ENCODE assay signal across 28 mouse cellular contexts in the genomic region with DNA sequence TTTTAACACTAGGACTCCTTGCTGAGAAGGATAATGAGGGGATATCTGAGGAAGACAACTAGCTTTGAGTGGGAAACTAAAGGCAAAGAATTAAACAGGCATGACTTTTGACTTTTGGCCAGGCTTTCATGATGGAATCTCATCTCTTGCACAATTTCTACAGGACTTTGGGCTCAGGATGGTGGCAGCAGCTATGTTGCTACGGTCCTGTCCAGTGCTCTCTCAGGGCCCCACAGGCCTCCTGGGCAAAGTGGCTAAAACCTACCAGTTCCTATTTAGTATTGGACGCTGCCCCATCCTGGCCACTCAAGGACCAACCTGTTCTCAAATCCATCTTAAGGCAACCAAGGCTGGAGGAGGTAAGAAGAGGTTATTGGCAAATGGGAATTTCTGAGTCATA. TPM values are rescaled to one million over a fixed set of nuclear protein-coding genes. Genes with fewer than 3 reads are reported as not detected.
A peak's percentile ranks its signal among the peaks of the same experiment; 100 is the strongest.
DNase-seq lines count a peak whose midpoint lies in the region; ATAC-seq and TF ChIP-seq lines count a peak whose summit lies in the region.
"Had no signal": no experiment of that assay in that cellular context is flagged by ENCODE, and none has a peak within 500 bp of the region (broad histone marks: within the 10 kb centered on the region; RNA-seq: fewer than 3 reads in every experiment).

No protein-coding gene starts in this region.

- H3K9ac ChIP-seq in kidney, embryonic 15.5 days: no peak overlapping the region
- no peak overlapping the region for H3K9ac ChIP-seq in liver, embryonic 11.5 days (ENCODE audit: low read depth, low read length)
- peak overlapping the region; percentile 68 for H3K9ac ChIP-seq in liver, embryonic 16.5 days (ENCODE audit: low read depth, low read length)
- H3K9ac ChIP-seq: embryonic facial prominence, embryonic 15.5 days; forebrain, embryonic 15.5 days; heart, embryonic 12.5 days; limb, embryonic 15.5 days had no signal

- H3K27ac ChIP-seq in kidney, adult 2 months (ENCODE audit: insufficient read depth, low read depth, low read length): no peak overlapping the region
- no peak overlapping the region for H3K27ac ChIP-seq in kidney, embryonic 15.5 days
- no peak overlapping the region for H3K27ac ChIP-seq in liver, embryonic 11.5 days (ENCODE audit: low read depth, low read length)
- peak overlapping the region; percentile 81 for H3K27ac ChIP-seq in liver, embryonic 16.5 days (ENCODE audit: low read length)
- H3K27ac ChIP-seq: embryonic facial prominence, embryonic 10.5 days; embryonic facial prominence, embryonic 15.5 days; forebrain, embryonic 15.5 days; hindbrain, embryonic 10.5 days; limb, embryonic 10.5 days; limb, embryonic 15.5 days had no signal

- ATAC-seq in kidney, embryonic 15.5 days (replicated peaks; ENCODE audit: low FRiP score): no peak
- ATAC-seq in liver, embryonic 11.5 days (replicated peaks; ENCODE audit: low FRiP score): no peak
- no peak for ATAC-seq in liver, embryonic 16.5 days (ENCODE audit: low read depth)
- ATAC-seq: forebrain, embryonic 15.5 days; hindbrain, embryonic 16.5 days; midbrain, embryonic 16.5 days; Patski had no signal

- DNase-seq in adrenal gland, postnatal 10 days: peak; percentile 2
- DNase-seq in adrenal gland, postnatal 14 days: no peak
- peak; percentile 23 for DNase-seq in kidney, adult 2 months
- DNase-seq in liver, embryonic 11.5 days (ENCODE audit: low spot score): no peak
- no peak for DNase-seq in right cerebral cortex, adult 18-20 months
- DNase-seq: cerebellum, adult 2 months; cerebellum, postnatal 14 days; gastrocnemius, postnatal 25 days; heart, adult 11 months; heart, postnatal 14 days; layer of hippocampus, postnatal 36 days; lung, postnatal 36 days; right cerebral cortex, postnatal 4 days; thymus, postnatal 4 days had no signal

- no peaks in the 10 kb centered on the region for H3K9me3 ChIP-seq in kidney, embryonic 15.5 days (replicated peaks)
- H3K9me3 ChIP-seq in liver, embryonic 11.5 days (ENCODE audit: control insufficient read depth, low read length): no peaks in the 10 kb centered on the region
- H3K9me3 ChIP-seq in liver, embryonic 16.5 days (replicated peaks; ENCODE audit: control insufficient read depth, low read length): no peaks in the 10 kb centered on the region
- H3K9me3 ChIP-seq: embryonic facial prominence, embryonic 10.5 days; embryonic facial prominence, embryonic 15.5 days; forebrain, embryonic 15.5 days; G1E; heart, embryonic 12.5 days; hindbrain, embryonic 10.5 days; limb, embryonic 10.5 days; limb, embryonic 15.5 days had no signal

- TF ChIP-seq CTCF in kidney, adult 2 months (conservative IDR thresholded peaks at IDR 0.05; ENCODE audit: insufficient read depth, insufficient read length, low read depth, low read length): no peak

- 70% methylated on average over 2 of the region's 2 CpGs for WGBS in kidney, adult 2 months
- 92% methylated on average over 2 of the region's 2 CpGs for WGBS in kidney, embryonic 15.5 days
- WGBS in liver, embryonic 11.5 days: 74% methylated on average over 2 of the region's 2 CpGs
- WGBS in liver, embryonic 16.5 days (ENCODE audit: insufficient replicate concordance): 70% methylated on average over 2 of the region's 2 CpGs

- no peak overlapping the region for H3K4me3 ChIP-seq in kidney, adult 2 months (ENCODE audit: insufficient read depth, low read depth, low read length)
- H3K4me3 ChIP-seq in kidney, embryonic 15.5 days (replicated peaks): no peak overlapping the region
- no peak overlapping the region for H3K4me3 ChIP-seq in liver, embryonic 11.5 days (ENCODE audit: low read depth, low read length)
- peak overlapping the region; percentile 49 for H3K4me3 ChIP-seq in liver, embryonic 16.5 days (ENCODE audit: low read depth, low read length)
- H3K4me3 ChIP-seq: embryonic facial prominence, embryonic 10.5 days; embryonic facial prominence, embryonic 15.5 days; forebrain, embryonic 15.5 days; heart, embryonic 12.5 days; hindbrain, embryonic 10.5 days; limb, embryonic 10.5 days; limb, embryonic 15.5 days had no signal

- H3K4me1 ChIP-seq in kidney, adult 2 months (ENCODE audit: control insufficient read depth, insufficient read depth, low read length): no peaks in the 10 kb centered on the region
- no peaks in the 10 kb centered on the region for H3K4me1 ChIP-seq in kidney, embryonic 15.5 days
- H3K4me1 ChIP-seq in liver, embryonic 11.5 days (replicated peaks; ENCODE audit: control insufficient read depth, insufficient read depth, low read length): no peaks in the 10 kb centered on the region; the same call in 1 of the 2 replicates
- H3K4me1 ChIP-seq in liver, embryonic 16.5 days (ENCODE audit: control insufficient read depth, low read depth, low read length): peaks cover 13% of the 10 kb centered on the region
- H3K4me1 ChIP-seq: embryonic facial prominence, embryonic 10.5 days; embryonic facial prominence, embryonic 15.5 days; forebrain, embryonic 15.5 days; heart, embryonic 12.5 days; hindbrain, embryonic 10.5 days; limb, embryonic 10.5 days; limb, embryonic 15.5 days had no signal

- no peaks in the 10 kb centered on the region for H3K36me3 ChIP-seq in kidney, adult 2 months (ENCODE audit: control insufficient read depth, insufficient read depth, low read length)
- H3K36me3 ChIP-seq in kidney, embryonic 15.5 days: peaks cover 16% of the 10 kb centered on the region
- H3K36me3 ChIP-seq in liver, embryonic 11.5 days (ENCODE audit: control insufficient read depth, insufficient read depth, low read length): 0 out of 2 replicates have a peak, but pooled peaks cover 2% of the 10 kb centered on the region
- peaks cover 18% of the 10 kb centered on the region for H3K36me3 ChIP-seq in liver, embryonic 16.5 days (ENCODE audit: control insufficient read depth, insufficient read depth)
- H3K36me3 ChIP-seq: embryonic facial prominence, embryonic 15.5 days; limb, embryonic 15.5 days had no signal

- no peak overlapping the region for H3K4me2 ChIP-seq in kidney, embryonic 15.5 days
- peak overlapping the region; percentile 29; the same call in 1 of the 2 replicates for H3K4me2 ChIP-seq in liver, embryonic 11.5 days
- peak overlapping the region; percentile 64 for H3K4me2 ChIP-seq in liver, embryonic 16.5 days (ENCODE audit: low read depth, low read length)
- H3K4me2 ChIP-seq: embryonic facial prominence, embryonic 15.5 days; forebrain, embryonic 15.5 days; heart, embryonic 12.5 days; limb, embryonic 15.5 days; midbrain, embryonic 11.5 days had no signal

- H3K27me3 ChIP-seq in kidney, adult 2 months (replicated peaks; ENCODE audit: control insufficient read depth, insufficient read depth, low read length): no peaks in the 10 kb centered on the region
- H3K27me3 ChIP-seq in kidney, embryonic 15.5 days: peaks cover 24% of the 10 kb centered on the region
- H3K27me3 ChIP-seq in liver, embryonic 11.5 days (replicated peaks; ENCODE audit: control insufficient read depth, insufficient read depth, low read length): no peaks in the 10 kb centered on the region; the same call in 1 of the 2 replicates
- no peaks in the 10 kb centered on the region for H3K27me3 ChIP-seq in liver, embryonic 16.5 days (ENCODE audit: control insufficient read depth, insufficient read depth, low read depth, low read length)
- H3K27me3 ChIP-seq: forebrain, embryonic 15.5 days; heart, embryonic 12.5 days had no signal

- TF ChIP-seq POLR2A in kidney, adult 2 months (IDR thresholded peaks at IDR 0.05; ENCODE audit: low read depth, low read length): no peak

RNA-seq across cellular contexts. Expression of gene Alas2, which starts 4.8 kb away (rescaled TPM):
- 10 to 100 TPM; 65.6 to 83.7 TPM for total RNA-seq in adrenal gland, postnatal 10 days (2021)
- 152 and 203 TPM in 2 replicates for total RNA-seq in adrenal gland, postnatal 14 days (2021)
- polyA plus RNA-seq in kidney, adult 2 months (2012; rRNA removed): 20.2 and 24.9 TPM in 2 replicates
- 70.4 and 86.5 TPM in 2 replicates for polyA plus RNA-seq in kidney, embryonic 15.5 days (2015; fragmentation: Nextera tagmentation; extraction: Ambion mirVana)
- 170 and 201 TPM in 2 replicates for polyA plus RNA-seq in liver, embryonic 11.5 days (2014; fragmentation: Nextera tagmentation; extraction: Ambion mirVana)
- 1,397 and 1,519 TPM in 2 replicates for polyA plus RNA-seq in liver, embryonic 16.5 days (2015; fragmentation: Nextera tagmentation; extraction: Ambion mirVana)

RNA-seq across cellular contexts. Expression of gene Pfkfb1, which starts 36.0 kb away (rescaled TPM):
- total RNA-seq in adrenal gland, postnatal 10 days (2021): 10 to 100 TPM; 25.7 to 26.4 TPM
- 30.5 and 42.7 TPM in 2 replicates for total RNA-seq in adrenal gland, postnatal 14 days (2021)
- polyA plus RNA-seq in kidney, adult 2 months (2012; rRNA removed): 5.5 and 5.8 TPM in 2 replicates
- 5.4 and 5.5 TPM in 2 replicates for polyA plus RNA-seq in kidney, embryonic 15.5 days (2015; fragmentation: Nextera tagmentation; extraction: Ambion mirVana)
- polyA plus RNA-seq in liver, embryonic 11.5 days (2014; fragmentation: Nextera tagmentation; extraction: Ambion mirVana): 8.5 and 10.3 TPM in 2 replicates
- polyA plus RNA-seq in liver, embryonic 16.5 days (2015; fragmentation: Nextera tagmentation; extraction: Ambion mirVana): 10.3 and 11.6 TPM in 2 replicates

RNA-seq across cellular contexts. Expression of gene Apex2, which starts 37.7 kb away (rescaled TPM):
- 10 to 100 TPM; 16.0 to 23.0 TPM for total RNA-seq in adrenal gland, postnatal 10 days (2021)
- total RNA-seq in adrenal gland, postnatal 14 days (2021): 18.9 and 22.9 TPM in 2 replicates
- 12.5 and 13.0 TPM in 2 replicates for polyA plus RNA-seq in kidney, adult 2 months (2012; rRNA removed)
- polyA plus RNA-seq in kidney, embryonic 15.5 days (2015; fragmentation: Nextera tagmentation; extraction: Ambion mirVana): 21.6 and 22.9 TPM in 2 replicates
- 20.1 and 20.7 TPM in 2 replicates for polyA plus RNA-seq in liver, embryonic 11.5 days (2014; fragmentation: Nextera tagmentation; extraction: Ambion mirVana)
- polyA plus RNA-seq in liver, embryonic 16.5 days (2015; fragmentation: Nextera tagmentation; extraction: Ambion mirVana): 9.8 and 10.8 TPM in 2 replicates

Comparison
In these comparisons a context has a peak if more than half of its experiments do, and no peak if none do; other contexts are left out.
1. DNase-seq: peak in adrenal gland, postnatal 10 days (single experiment) and kidney, adult 2 months (single experiment); none in adrenal gland, postnatal 14 days (single experiment), liver, embryonic 11.5 days (single experiment) and right cerebral cortex, adult 18-20 months (single experiment).